Mouse (Mus musculus) megakaryocyte-erythroid progenitor cell, adult 5-6 weeks (primary cell): ENCODE results near the gene Zfyve19. TPM values are rescaled to one million over a fixed set of nuclear protein-coding genes. Genes with fewer than 3 reads are reported as not detected.

Source experiments
- ATAC-seq: replicated peaks from 2 replicates; pipeline ENCODE4 v1.8.0; 2016; ENCODE audit warnings: mild to moderate bottlenecking, inconsistent platforms; ENCODE audit not compliant: severe bottlenecking, poor library complexity, low FRiP score, low TSS enrichment
- total RNA-seq, 2 experiments: library from RNA; stranded (forward) in 1 of 2; stranded (reverse) in 1 of 2; fragments of 200-1000, 215-1000 nt in 1 of 2; fragments of >200 nt in 1 of 2; fragmentation: Nextera tagmentation in 1 of 2; gene quantifications; 2 replicates each; pipeline ENCODE4 v1.2.3; 2014 to 2017

Gene Zfyve19
- total RNA-seq, 2 experiments from 2014 or later, result 35.9 to 46.2 TPM

- no peak for ATAC-seq
Measured at GRCm38 (mm10) chr2:119190969-119191368, 17.4 kb upstream of the Zfyve19 start.

- no peak for ATAC-seq
Measured at GRCm38 (mm10) chr2:119194140-119194539, 14.3 kb upstream of the Zfyve19 start.

GRCm38 (mm10) chr2:119196316-119197108 is 11.9 kb upstream of the Zfyve19 start:
- no peak for ATAC-seq

GRCm38 (mm10) chr2:119197493-119197892 is 10.9 kb upstream of the Zfyve19 start:
- no peak for ATAC-seq

- no peak for ATAC-seq
Measured at GRCm38 (mm10) chr2:119198049-119198448, 10.4 kb upstream of the Zfyve19 start.

DNA sequence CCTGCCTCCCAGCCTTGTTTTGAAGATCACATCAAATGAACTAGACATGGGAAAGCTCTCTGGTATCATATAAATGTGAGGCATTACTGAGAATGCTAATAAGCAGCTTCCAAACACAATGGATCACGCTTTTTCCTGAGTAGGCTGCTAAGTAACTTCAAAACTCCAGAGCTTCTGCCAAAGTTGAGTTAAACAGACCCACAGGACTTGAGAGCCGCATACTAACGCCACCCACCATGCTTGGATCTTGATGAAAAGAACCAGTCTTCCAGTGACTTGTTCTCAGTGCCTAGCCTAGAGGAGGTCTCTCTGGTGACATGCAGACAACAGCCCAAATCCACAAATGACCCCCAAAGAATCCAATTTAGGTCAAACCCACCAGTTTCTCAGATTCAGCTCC is 9.5 kb upstream of the Zfyve19 start:
- no peak for ATAC-seq

GRCm38 (mm10) chr2:119202914-119203453 is 5.4 kb upstream of the Zfyve19 start:
- no peak for ATAC-seq

DNA sequence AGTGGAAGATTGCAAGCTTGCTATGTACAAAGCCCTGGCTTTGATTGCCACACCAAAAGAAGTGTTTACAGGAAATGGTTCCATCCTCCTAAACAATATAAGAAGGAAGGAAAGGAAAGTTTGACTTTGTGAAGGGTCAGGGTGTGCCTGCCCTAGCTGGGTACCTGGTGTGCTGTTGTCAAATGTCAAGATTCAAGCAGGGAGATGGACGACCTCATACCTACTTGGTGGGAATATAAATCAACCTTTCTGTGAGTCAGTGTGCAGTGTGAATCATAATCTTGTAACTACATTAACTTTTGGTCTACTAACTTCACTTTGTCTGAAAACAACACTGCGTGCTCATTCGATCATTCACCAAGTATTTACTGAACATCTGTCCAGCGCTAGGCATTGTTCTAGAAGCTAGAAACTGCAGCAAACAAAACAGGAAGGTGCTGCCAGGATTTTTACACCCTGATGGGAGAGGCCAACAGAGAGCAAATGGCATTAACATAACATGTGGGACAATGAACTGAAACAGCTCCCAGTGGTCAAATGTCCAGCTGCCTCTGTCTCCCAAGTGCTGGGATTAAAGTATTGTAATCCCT is 4.5 kb upstream of the Zfyve19 start:
- no peak for ATAC-seq

- ATAC-seq, result no peak; the same call in 1 of the 2 replicates
Measured at GRCm38 (mm10) chr2:119207961-119208343, 465 bp upstream of the Zfyve19 start.

- peak; percentile 5; the same call in 1 of the 2 replicates for ATAC-seq
Measured at GRCm38 (mm10) chr2:119209176-119209507, 725 bp downstream of the Zfyve19 start.

DNA sequence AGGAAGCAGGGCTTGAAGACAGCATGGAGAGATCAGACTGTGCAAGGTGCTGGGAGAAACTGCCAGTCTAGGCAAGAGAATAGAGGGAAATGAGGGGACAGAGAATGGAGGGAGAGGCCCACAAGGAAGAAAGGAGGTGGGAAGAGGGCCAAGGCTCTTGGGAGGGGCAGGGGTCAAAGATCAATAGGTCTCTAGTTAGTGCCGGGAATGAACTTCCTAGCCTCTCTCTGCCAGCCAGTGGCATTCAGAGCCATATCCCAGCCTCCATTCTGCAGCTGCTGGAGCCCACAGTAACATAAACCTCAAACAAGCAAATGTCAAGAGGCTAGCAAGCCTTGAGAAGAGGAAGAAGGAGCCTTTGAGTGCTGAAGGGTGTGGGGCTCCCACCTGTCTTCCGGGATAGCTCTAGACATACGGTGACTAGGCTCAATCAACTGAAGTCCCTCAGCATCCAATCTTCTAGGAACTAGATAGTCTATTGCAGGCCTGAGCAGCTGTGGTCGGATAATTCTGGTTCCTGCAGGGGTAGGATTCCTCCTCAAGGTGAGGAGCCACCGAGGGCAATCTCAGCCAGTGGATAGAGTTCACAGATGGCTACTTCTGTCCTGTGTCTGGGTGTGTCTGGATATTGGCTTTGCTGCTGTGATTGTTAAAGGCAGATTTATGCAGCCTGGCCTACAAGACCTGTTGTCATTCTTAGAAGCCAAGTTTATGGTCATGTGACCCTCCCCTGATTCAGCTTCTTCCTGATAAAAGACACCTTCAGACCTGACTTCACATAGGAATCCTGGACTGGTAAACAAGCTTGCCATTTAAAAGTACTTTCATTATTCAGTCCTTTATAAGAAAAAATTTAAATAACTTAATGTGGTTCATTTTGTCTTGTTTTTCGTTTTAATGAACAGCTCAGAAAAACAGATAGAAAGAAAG is 21.6 kb downstream of the Zfyve19 start, which contains the start of gene Ppp1r14d:
Ppp1r14d (minus strand) TSS at position 132 of the 930 bp plus-strand sequence.
- no peak for ATAC-seq

DNA sequence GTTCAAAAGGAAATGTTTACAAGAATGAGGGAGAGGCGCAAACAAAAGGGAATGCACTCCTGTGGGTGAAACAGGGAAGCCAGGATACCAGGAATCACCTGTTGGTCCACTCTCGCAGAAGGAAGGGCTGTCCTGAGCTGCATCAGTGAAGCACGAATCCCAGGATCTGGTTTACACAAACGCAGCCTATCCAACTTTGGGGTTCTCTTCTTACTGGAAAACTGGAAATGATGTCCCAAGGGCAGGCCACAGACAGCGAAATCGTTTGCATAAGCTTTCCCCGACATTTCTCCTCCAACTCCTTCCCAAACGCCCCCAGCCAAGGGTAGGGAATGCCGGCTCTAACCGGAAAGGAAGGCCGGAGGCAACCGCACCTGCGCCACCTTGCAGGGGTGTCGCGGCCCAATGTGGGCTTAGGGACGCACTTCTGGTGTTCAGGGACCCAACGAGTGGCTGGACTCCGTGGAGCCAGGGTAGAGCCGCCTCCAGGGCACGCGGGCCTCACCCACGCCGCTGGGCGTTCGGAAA is 28.3 kb downstream of the Zfyve19 start:
- ATAC-seq, result no peak

DNA sequence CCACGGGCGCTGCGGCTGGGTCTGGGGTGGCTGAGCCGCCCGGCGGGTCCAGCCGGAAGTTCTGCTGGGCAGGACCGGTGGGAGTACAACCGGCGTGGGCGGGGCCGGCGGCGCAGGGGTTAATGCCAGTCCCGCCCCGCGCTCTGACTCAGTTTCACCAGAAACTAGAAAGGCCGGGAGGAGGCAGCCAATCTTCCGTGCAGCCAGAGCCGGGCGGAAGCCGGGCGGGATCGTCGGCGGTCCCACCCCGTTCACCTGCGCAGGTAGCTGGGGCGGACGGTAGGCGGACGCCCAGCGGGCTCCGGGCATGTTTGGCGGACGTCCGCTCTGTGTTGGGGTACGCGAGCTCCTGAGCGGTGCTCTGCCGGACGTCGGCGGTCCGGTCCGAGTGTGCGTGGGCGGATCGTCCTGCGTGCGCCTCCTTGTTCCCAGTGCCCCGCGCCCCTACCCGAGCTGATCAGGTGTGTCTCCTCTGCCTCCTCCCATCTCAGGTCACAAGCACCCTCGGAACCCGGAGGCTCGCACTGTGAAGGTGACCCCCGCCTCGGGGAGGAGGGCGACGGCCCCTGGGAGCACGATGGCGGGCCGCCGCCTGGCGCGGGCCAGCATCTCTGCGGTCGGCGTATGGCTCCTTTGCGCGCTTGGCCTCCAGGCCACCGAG is 28.9 kb downstream of the Zfyve19 start, which contains the start of gene Spint1:
Spint1 (plus strand) TSS at position 153 of the 661 bp plus-strand sequence.
- no peak for ATAC-seq

GRCm38 (mm10) chr2:119237871-119238220 is 29.4 kb downstream of the Zfyve19 start:
- 0 out of 2 replicates have a peak, but pooled peaks have one; percentile 24 for ATAC-seq

DNA sequence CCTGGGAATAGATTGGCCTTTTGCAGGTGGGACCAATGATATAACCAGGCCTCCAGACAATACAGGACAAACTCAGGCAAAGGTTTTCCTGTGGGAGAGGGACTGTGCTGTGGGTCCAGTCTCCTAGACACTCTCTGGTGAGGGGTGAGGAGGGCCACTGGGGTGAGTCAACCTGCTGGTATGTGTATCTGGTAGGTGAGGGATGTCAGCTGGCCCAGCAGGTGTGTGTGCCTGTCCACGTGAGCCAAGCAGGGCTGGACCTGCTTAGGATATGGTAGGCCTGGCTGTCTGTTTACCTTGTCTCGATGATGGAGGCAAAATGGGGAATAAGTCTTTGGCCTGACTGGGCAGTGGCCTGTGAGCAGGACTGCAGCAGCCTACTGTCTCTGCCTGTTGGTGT is 30.3 kb downstream of the Zfyve19 start:
- no peak for ATAC-seq

DNA sequence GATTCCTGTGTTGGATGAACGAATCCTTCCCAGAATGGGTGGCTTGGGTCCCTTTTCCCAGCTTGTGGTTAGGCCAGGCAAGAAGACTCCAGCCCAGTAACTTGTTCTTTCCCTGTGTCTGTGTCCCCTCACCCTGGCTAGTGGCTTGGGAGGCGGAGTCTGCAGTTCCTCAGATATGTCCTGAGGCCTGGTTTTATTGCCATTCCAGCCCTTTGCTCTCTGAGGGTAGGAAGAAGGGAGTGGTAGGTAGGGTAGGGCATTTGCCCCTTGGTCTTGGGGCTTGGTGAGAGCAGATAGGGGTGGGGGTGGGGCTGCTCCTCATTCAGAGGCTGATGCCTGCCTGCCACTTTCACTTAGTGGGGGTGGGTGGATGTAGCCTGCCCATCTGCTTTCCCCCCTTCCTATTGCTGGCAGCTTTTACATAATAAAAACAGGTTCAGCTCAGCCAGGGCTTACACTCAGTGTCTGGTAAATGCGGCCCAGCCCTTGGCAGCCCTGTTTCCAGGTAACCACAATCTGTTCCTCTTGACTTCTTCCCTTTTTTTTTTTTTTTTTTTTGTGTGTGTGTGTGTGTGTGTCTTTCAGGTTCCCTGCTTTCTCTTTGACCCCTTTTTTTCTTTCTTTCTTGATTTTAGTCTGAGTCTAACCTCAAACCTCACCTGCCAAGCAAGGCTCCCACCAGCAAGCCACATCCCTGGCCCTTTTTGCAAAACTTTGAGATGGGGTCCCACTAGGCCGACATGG is 31.8 kb downstream of the Zfyve19 start:
- ATAC-seq, result no peak

DNA sequence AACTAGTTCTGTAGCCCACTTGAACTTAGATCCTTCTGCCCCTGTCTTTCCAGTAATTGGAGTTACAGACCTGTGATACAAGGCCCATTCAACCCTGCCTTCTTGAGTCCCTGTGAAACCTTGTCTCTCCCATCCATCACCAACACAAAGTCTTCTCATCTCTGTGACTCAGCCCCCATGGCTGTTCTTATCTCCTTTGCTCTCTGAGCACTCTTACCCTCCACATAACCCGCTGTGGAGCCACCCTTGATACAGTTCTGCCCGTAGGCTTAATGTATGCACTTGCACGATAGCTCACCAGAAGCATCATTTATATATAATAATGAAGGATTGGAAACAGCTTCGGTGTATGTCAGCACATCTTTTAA is 32.4 kb downstream of the Zfyve19 start:
- no peak for ATAC-seq

GRCm38 (mm10) chr2:119242548-119242947 is 34.1 kb downstream of the Zfyve19 start:
- ATAC-seq, result no peak
